Mouse (Mus musculus): ENCODE measurements around the gene Spink4. TPM values are rescaled to one million over a fixed set of nuclear protein-coding genes. Genes with fewer than 3 reads are reported as not detected.

Spink4 gene
- polyA plus RNA-seq, 1 experiment from 2014 or later = 1.0 TPM

DNA sequence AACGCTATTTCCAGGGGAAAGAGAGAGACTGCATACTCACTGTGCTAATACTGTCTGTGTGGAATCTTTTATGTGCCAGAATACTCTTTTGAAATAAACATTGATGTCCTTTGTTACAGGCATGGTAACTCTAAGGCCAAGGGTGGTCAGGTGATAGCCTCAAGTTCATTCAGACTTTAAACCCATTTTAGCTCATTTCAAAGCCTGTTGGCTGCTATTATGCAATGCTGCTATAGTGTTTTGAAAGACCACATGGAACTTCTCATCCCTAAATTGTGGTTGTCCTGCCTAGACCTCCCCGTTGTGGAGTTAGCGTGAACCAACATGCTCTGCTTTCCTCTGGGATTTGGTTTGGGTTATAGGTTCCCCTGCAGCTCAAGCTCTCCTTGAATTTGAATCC, 55.8 kb downstream of the Spink4 start:
- H3K27ac ChIP-seq = no peak overlapping the region
- H3K9me3 ChIP-seq (replicated peaks; ENCODE audit: low read length) = no peaks in the 10 kb centered on the region
- TF ChIP-seq CTCF (IDR thresholded peaks at IDR 0.05; ENCODE audit: low read depth) = no peak
- no peaks in the 10 kb centered on the region for H3K4me1 ChIP-seq (replicated peaks; ENCODE audit: insufficient read depth, low read length)
- no peak overlapping the region for H3K9ac ChIP-seq (ENCODE audit: low read depth, low read length)
- no peak for DNase-seq (ENCODE audit: low spot score)
- H3K36me3 ChIP-seq (ENCODE audit: insufficient read depth, low read length) = peaks cover 42% of the 10 kb centered on the region
- WGBS = 84% methylated on average over 3 of the region's 3 CpGs
- H3K27me3 ChIP-seq (ENCODE audit: insufficient read depth, low read length) = no peaks in the 10 kb centered on the region
- no peak overlapping the region for H3K4me3 ChIP-seq (replicated peaks; ENCODE audit: low read depth, low read length)
- ATAC-seq (replicated peaks; ENCODE audit: low FRiP score, low read depth) = no peak
- no peak overlapping the region for H3K4me2 ChIP-seq (ENCODE audit: low read length)

GRCm38 (mm10) chr4:40976651-40977050, 56.8 kb downstream of the Spink4 start:
- no peaks in the 10 kb centered on the region for H3K27me3 ChIP-seq (ENCODE audit: insufficient read depth, low read length)
- H3K9ac ChIP-seq (ENCODE audit: low read depth, low read length) = no peak overlapping the region
- H3K27ac ChIP-seq = no peak overlapping the region
- 91% methylated on average over 10 of the region's 10 CpGs for WGBS
- no peaks in the 10 kb centered on the region for H3K4me1 ChIP-seq (replicated peaks; ENCODE audit: insufficient read depth, low read length)
- H3K9me3 ChIP-seq (replicated peaks; ENCODE audit: low read length) = no peaks in the 10 kb centered on the region
- no peak for DNase-seq (ENCODE audit: low spot score)
- no peak for ATAC-seq (replicated peaks; ENCODE audit: low FRiP score, low read depth)
- H3K4me2 ChIP-seq (ENCODE audit: low read length) = no peak overlapping the region
- TF ChIP-seq CTCF (IDR thresholded peaks at IDR 0.05; ENCODE audit: low read depth) = no peak
- no peak overlapping the region for H3K4me3 ChIP-seq (replicated peaks; ENCODE audit: low read depth, low read length)
- H3K36me3 ChIP-seq (ENCODE audit: insufficient read depth, low read length) = peaks cover 44% of the 10 kb centered on the region

DNA sequence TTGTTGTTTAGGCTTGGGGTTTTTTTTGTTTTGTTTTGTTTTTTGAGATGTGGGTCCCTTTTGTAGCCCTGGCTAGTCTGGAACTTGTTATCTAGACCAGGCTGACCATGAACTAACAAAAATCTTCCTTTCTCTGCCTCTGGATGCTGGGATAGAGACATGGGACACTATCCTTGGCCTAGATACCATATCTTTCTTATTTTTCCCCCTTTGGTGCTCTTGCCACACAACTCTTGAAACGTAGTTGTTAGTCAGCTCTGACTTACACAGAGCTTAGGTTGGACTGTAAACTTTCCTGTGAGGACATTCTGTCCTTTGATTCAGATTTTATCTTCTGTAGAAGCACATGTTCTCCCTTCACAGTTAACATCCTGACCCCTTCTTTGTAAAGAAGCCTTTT, 59.6 kb downstream of the Spink4 start:
- Histone ChIP-seq H3K36me3 (ENCODE audit: insufficient read depth, low read length) (peaks cover 44% of the 10 kb centered on the region), H3K4me1 (replicated peaks; ENCODE audit: insufficient read depth, low read length) (no peaks in the 10 kb centered on the region), H3K9me3 (replicated peaks; ENCODE audit: low read length) (no peaks in the 10 kb centered on the region), H3K9ac (ENCODE audit: low read depth, low read length) (no peak overlapping the region), H3K27me3 (ENCODE audit: insufficient read depth, low read length) (no peaks in the 10 kb centered on the region), H3K27ac (no peak overlapping the region), H3K4me2 (ENCODE audit: low read length) (no peak overlapping the region), H3K4me3 (replicated peaks; ENCODE audit: low read depth, low read length) (no peak overlapping the region)
- ATAC-seq (replicated peaks; ENCODE audit: low FRiP score, low read depth) = no peak
- TF ChIP-seq CTCF (IDR thresholded peaks at IDR 0.05; ENCODE audit: low read depth) = no peak
- DNase-seq (ENCODE audit: low spot score) = no peak
- WGBS = 90% methylated on average over 1 of the region's 1 CpGs

Other genes starting within 250 kb of the Spink4 start
- 25.7 and 26.2 TPM in 2 replicates for gene Aptx, start 216.9 kb upstream of the Spink4 start, polyA plus RNA-seq (2015; fragmentation: Nextera tagmentation; extraction: Ambion mirVana)
- 417 and 435 TPM in 2 replicates for gene Dnaja1, start 197.9 kb upstream of the Spink4 start, polyA plus RNA-seq (2015; fragmentation: Nextera tagmentation; extraction: Ambion mirVana)
- gene Smu1, start 162.1 kb upstream of the Spink4 start, polyA plus RNA-seq (2015; fragmentation: Nextera tagmentation; extraction: Ambion mirVana) = 122 and 126 TPM in 2 replicates
- gene B4galt1, start 66.0 kb upstream of the Spink4 start, polyA plus RNA-seq (2015; fragmentation: Nextera tagmentation; extraction: Ambion mirVana) = 35.9 and 38.9 TPM in 2 replicates
- gene Bag1, start 28.2 kb downstream of the Spink4 start, polyA plus RNA-seq (2015; fragmentation: Nextera tagmentation; extraction: Ambion mirVana) = 284 and 295 TPM in 2 replicates
- 160 and 164 TPM in 2 replicates for gene Chmp5, start 28.4 kb downstream of the Spink4 start, polyA plus RNA-seq (2015; fragmentation: Nextera tagmentation; extraction: Ambion mirVana)
- 55.1 and 56.5 TPM in 2 replicates for gene Nfx1, start 50.9 kb downstream of the Spink4 start, polyA plus RNA-seq (2015; fragmentation: Nextera tagmentation; extraction: Ambion mirVana)
- gene Aqp7, start 128.1 kb downstream of the Spink4 start, polyA plus RNA-seq (2015; fragmentation: Nextera tagmentation; extraction: Ambion mirVana) = 3.0 and 4.4 TPM in 2 replicates
- gene Aqp3, start 178.1 kb downstream of the Spink4 start, polyA plus RNA-seq (2015; fragmentation: Nextera tagmentation; extraction: Ambion mirVana) = 87.4 and 102 TPM in 2 replicates
- gene Nol6, start 204.4 kb downstream of the Spink4 start, polyA plus RNA-seq (2015; fragmentation: Nextera tagmentation; extraction: Ambion mirVana) = 18.1 and 19.5 TPM in 2 replicates
- gene Ube2r2, start 215.7 kb downstream of the Spink4 start, polyA plus RNA-seq (2015; fragmentation: Nextera tagmentation; extraction: Ambion mirVana) = 87.7 and 93.9 TPM in 2 replicates